Mouse (Mus musculus) erythroblast, adult 5-6 weeks (primary cell): ENCODE data around the gene Ifrd1. TPM values are rescaled to one million over a fixed set of nuclear protein-coding genes. Genes with fewer than 3 reads are reported as not detected.
A peak's percentile ranks its signal among the peaks of the same experiment; 100 is the strongest.

Source experiments
- ATAC-seq: replicated peaks from 2 replicates; pipeline ENCODE4 v1.8.0; 2016; ENCODE audit warnings: moderate number of reproducible peaks, mild to moderate bottlenecking, moderate TSS enrichment, inconsistent platforms; ENCODE audit not compliant: poor library complexity, low FRiP score, severe bottlenecking
- total RNA-seq, 2 experiments: library from RNA; stranded (forward) in 1 of 2; stranded (reverse) in 1 of 2; fragments of 150-400 nt in 1 of 2; fragments of 200-764, 138-1000 nt in 1 of 2; gene quantifications; 2 replicates each; pipeline versions ENCODE4 v1.2.3 to v1.2.4; 2015 to 2017; ENCODE audit warnings: low replicate concordance in 2 of 2

The Ifrd1 gene
- total RNA-seq, 2 experiments from 2014 or later, result 15.4 to 90.9 TPM

- ATAC-seq, result no peak
Measured at GRCm38 (mm10) chr12:40244926-40245325, 3.4 kb downstream of the Ifrd1 start.

GRCm38 (mm10) chr12:40243821-40244221, 4.5 kb downstream of the Ifrd1 start:
- ATAC-seq, result no peak

GRCm38 (mm10) chr12:40243241-40243640, 5.1 kb downstream of the Ifrd1 start:
- no peak for ATAC-seq

- no peak for ATAC-seq
Measured at GRCm38 (mm10) chr12:40239161-40239560, 9.1 kb downstream of the Ifrd1 start.

- no peak for ATAC-seq
Measured at GRCm38 (mm10) chr12:40232231-40232630, 16.1 kb downstream of the Ifrd1 start.

GRCm38 (mm10) chr12:40231632-40232031, 16.7 kb downstream of the Ifrd1 start:
- ATAC-seq, result no peak

- ATAC-seq, result no peak
Measured at GRCm38 (mm10) chr12:40224171-40224880, 24.0 kb downstream of the Ifrd1 start.

GRCm38 (mm10) chr12:40223676-40224075, 24.6 kb downstream of the Ifrd1 start:
- no peak for ATAC-seq

GRCm38 (mm10) chr12:40223082-40223619, 25.2 kb downstream of the Ifrd1 start:
- peak; percentile 94 for ATAC-seq

- ATAC-seq, result peak; percentile 82
Measured at GRCm38 (mm10) chr12:40222251-40223081, 25.8 kb downstream of the Ifrd1 start.

- ATAC-seq, result no peak
Measured at GRCm38 (mm10) chr12:40221611-40222010, 26.7 kb downstream of the Ifrd1 start.

- ATAC-seq, result no peak
Measured at GRCm38 (mm10) chr12:40220896-40221295, 27.4 kb downstream of the Ifrd1 start.

- no peak for ATAC-seq
Measured at GRCm38 (mm10) chr12:40220001-40220570, 28.2 kb downstream of the Ifrd1 start.

GRCm38 (mm10) chr12:40218430-40218945, 29.8 kb downstream of the Ifrd1 start:
- no peak for ATAC-seq

GRCm38 (mm10) chr12:40217776-40218175, 30.5 kb downstream of the Ifrd1 start:
- ATAC-seq, result no peak

- ATAC-seq, result no peak
Measured at GRCm38 (mm10) chr12:40214888-40215876, 33.1 kb downstream of the Ifrd1 start.

GRCm38 (mm10) chr12:40209049-40209448, 39.3 kb downstream of the Ifrd1 start:
- no peak for ATAC-seq

- ATAC-seq, result no peak
Measured at GRCm38 (mm10) chr12:40207909-40208308, 40.4 kb downstream of the Ifrd1 start.
